Mouse (Mus musculus) limb, embryonic 14.5 days (tissue): ENCODE results near the gene Grk2. TPM values are rescaled to one million over a fixed set of nuclear protein-coding genes. Genes with fewer than 3 reads are reported as not detected.

Source experiments
- ATAC-seq: fragments of 200-750 bp; cut with Nextera tagmentation; 2 replicates; pipeline ENCODE4 v1.8.0; 2017; ENCODE audit warnings: low read depth, moderate number of reproducible peaks, moderate TSS enrichment; ENCODE audit not compliant: low FRiP score
- DNase-seq: peaks from one replicate; pipeline ENCODE4 v3.0.0-alpha.2; 2015; ENCODE audit warnings: low spot score
- H3K27ac ChIP-seq: fragments of 300-500 bp; sonication (generic); replicated peaks from 2 replicates; pipeline ENCODE4 v1.5.1; 2014; ENCODE audit warnings: low read depth, mild to moderate bottlenecking, low read length, moderate library complexity, mixed read lengths
- H3K27me3 ChIP-seq: fragments of 300-500 bp; sonication (generic); 2 replicates; pipeline ENCODE4 v1.6.1; 2014; ENCODE audit warnings: low read length, mixed read lengths; ENCODE audit not compliant: control insufficient read depth, insufficient read depth
- H3K36me3 ChIP-seq: fragments of 300-500 bp; sonication (generic); 2 replicates; pipeline ENCODE4 v1.6.1; 2014; ENCODE audit warnings: mild to moderate bottlenecking, low read length, moderate library complexity, mixed read lengths; ENCODE audit not compliant: control insufficient read depth, insufficient read depth
- H3K4me1 ChIP-seq: fragments of 300-500 bp; sonication (generic); 2 replicates; pipeline ENCODE4 v1.6.1; 2014; ENCODE audit warnings: antibody characterized with exemption, low read length, mixed read lengths; ENCODE audit not compliant: control insufficient read depth, insufficient read depth
- H3K4me2 ChIP-seq: fragments of 300-500 bp; sonication (generic); replicated peaks from 2 replicates; pipeline ENCODE4 v1.6.1; 2014; ENCODE audit warnings: low read depth, mild to moderate bottlenecking, low read length, moderate library complexity; ENCODE audit not compliant: severe bottlenecking
- H3K4me3 ChIP-seq: fragments of 300-500 bp; sonication (generic); replicated peaks from 2 replicates; pipeline ENCODE4 v1.5.1; 2014; ENCODE audit warnings: low read length
- H3K9ac ChIP-seq: fragments of 300-500 bp; sonication (generic); 2 replicates; pipeline ENCODE4 v1.6.1; 2014; ENCODE audit warnings: mild to moderate bottlenecking, low read depth, low read length, moderate library complexity; ENCODE audit not compliant: severe bottlenecking
- H3K9me3 ChIP-seq: fragments of 300-500 bp; sonication (generic); 2 replicates; pipeline ENCODE4 v1.6.1; 2016; ENCODE audit warnings: low read length; ENCODE audit not compliant: control insufficient read depth
- POLR2A ChIP-seq: fragments of 200-500 bp; IDR thresholded peaks from 2 replicates; pipeline ENCODE4 v1.8.0; 2012; ENCODE audit warnings: inconsistent platforms, mild to moderate bottlenecking, moderate library complexity, borderline replicate concordance; ENCODE audit not compliant: insufficient read depth, insufficient read length; ENCODE audit errors: extremely low read depth
- WGBS: fragments of 180-500 bp; shearing (Covaris S2); extraction: QIAGEN DNeasy Blood & Tissue Kit; methylation state at CpG from one replicate; pipeline ENCODE4 v1.1.7; 2014; 5-methylcytosine and 5-hydroxymethylcytosine counted together
- polyA plus RNA-seq, 2 experiments: library from polyadenylated mRNA; depleted of rRNA in 1 of 2; stranded (reverse) in 1 of 2; unstranded in 1 of 2; fragments of >200 nt; fragmentation: Nextera tagmentation in 1 of 2; extraction: Ambion mirVana in 1 of 2; gene quantifications; 2 replicates each; pipeline versions ENCODE4 v1.2.1 to v1.2.3; 2012 to 2014

Grk2 gene
- polyA plus RNA-seq, 2 experiments, result 22.9 to 83.6 TPM

- WGBS, result 58% methylated on average over 11 of the region's 11 CpGs
- H3K36me3 ChIP-seq, result no peaks in the 10 kb centered on the region
Measured at GRCm38 (mm10) chr19:4300852-4301734, 4.9 kb downstream of the Grk2 start.

GRCm38 (mm10) chr19:4300271-4300704 is 5.7 kb downstream of the Grk2 start:
- Histone ChIP-seq H3K9me3 (no peaks in the 10 kb centered on the region), H3K27ac (no peak overlapping the region), H3K4me2 (no peak overlapping the region), H3K4me1 (peaks cover 47% of the 10 kb centered on the region), H3K27me3 (no peaks in the 10 kb centered on the region), H3K9ac (no peak overlapping the region), H3K36me3 (peaks cover 3% of the 10 kb centered on the region; the same call in 1 of the 2 replicates), H3K4me3 (no peak overlapping the region)
- WGBS, result 46% methylated on average over 7 of the region's 7 CpGs
- TF ChIP-seq POLR2A, result no peak
- DNase-seq (no peak), ATAC-seq (no peak)

More at GRCm38 (mm10) chr19:4300852-4301734, 4.9 kb downstream of the Grk2 start:
- no peak overlapping the region for H3K4me3 ChIP-seq
- TF ChIP-seq POLR2A, result no peak
- peak overlapping the region; percentile 28; the same call in 1 of the 2 replicates for H3K4me2 ChIP-seq
- no peak for ATAC-seq
- DNase-seq, result no peak
- peaks cover 47% of the 10 kb centered on the region for H3K4me1 ChIP-seq
- H3K9me3 ChIP-seq, result no peaks in the 10 kb centered on the region
- H3K9ac ChIP-seq, result peak overlapping the region; percentile 38; the same call in 1 of the 2 replicates
- no peaks in the 10 kb centered on the region for H3K27me3 ChIP-seq
- peak overlapping the region; percentile 71 for H3K27ac ChIP-seq

GRCm38 (mm10) chr19:4299574-4300270 is 6.3 kb downstream of the Grk2 start:
- Histone ChIP-seq H3K9ac (no peak overlapping the region), H3K36me3 (peaks cover 6% of the 10 kb centered on the region), H3K9me3 (no peaks in the 10 kb centered on the region), H3K4me2 (no peak overlapping the region), H3K27ac (no peak overlapping the region), H3K4me3 (no peak overlapping the region), H3K27me3 (no peaks in the 10 kb centered on the region), H3K4me1 (peaks cover 44% of the 10 kb centered on the region)
- DNase-seq, result no peak
- WGBS, result 79% methylated on average over 6 of the region's 6 CpGs
- no peak for ATAC-seq
- no peak for TF ChIP-seq POLR2A

- Histone ChIP-seq H3K36me3 (peaks cover 8% of the 10 kb centered on the region), H3K4me2 (no peak overlapping the region), H3K4me3 (no peak overlapping the region), H3K4me1 (peaks cover 39% of the 10 kb centered on the region), H3K27me3 (no peaks in the 10 kb centered on the region), H3K27ac (no peak overlapping the region), H3K9ac (no peak overlapping the region), H3K9me3 (no peaks in the 10 kb centered on the region)
- no peak for ATAC-seq
- no peak for TF ChIP-seq POLR2A
- WGBS, result 82% methylated on average over 7 of the region's 7 CpGs
- no peak for DNase-seq
Measured at GRCm38 (mm10) chr19:4299126-4299525, 6.9 kb downstream of the Grk2 start.

- H3K9me3 ChIP-seq, result no peaks in the 10 kb centered on the region
- DNase-seq (no peak), ATAC-seq (no peak)
- H3K9ac ChIP-seq, result no peak overlapping the region
- TF ChIP-seq POLR2A, result no peak
- H3K4me1 ChIP-seq, result peaks cover 33% of the 10 kb centered on the region
- H3K27me3 ChIP-seq, result no peaks in the 10 kb centered on the region
- WGBS, result 83% methylated on average over 17 of the region's 17 CpGs
- no peak overlapping the region for H3K27ac ChIP-seq
- H3K36me3 ChIP-seq, result peaks cover 14% of the 10 kb centered on the region
- H3K4me3 ChIP-seq, result no peak overlapping the region
- no peak overlapping the region for H3K4me2 ChIP-seq
Measured at GRCm38 (mm10) chr19:4298322-4299121, 7.5 kb downstream of the Grk2 start.
